Mouse (Mus musculus): ENCODE measurements at regions not wholly inside any gene's neighbourhood (a gene's known extent, or its start where the extent isn't known, plus 50 kb on each side); places are given as distances from the start of the nearest gene placed in this dataset.

GRCm38 (mm10) chr15:93189266-93189855, 85.6 kb downstream of the Gxylt1 start:
- Histone ChIP-seq H3K27ac (replicated peaks; ENCODE audit: low read depth, low read length) (no peak overlapping the region), H3K9ac (ENCODE audit: low read depth, low read length) (no peak overlapping the region), H3K4me2 (ENCODE audit: low read depth, low read length) (no peak overlapping the region), H3K9me3 (ENCODE audit: control insufficient read depth, low read length) (no peaks in the 10 kb centered on the region), H3K4me1 (ENCODE audit: control insufficient read depth, insufficient read depth, low read length) (no peaks in the 10 kb centered on the region), H3K4me3 (ENCODE audit: low read depth, low read length) (no peak overlapping the region), H3K36me3 (ENCODE audit: control insufficient read depth, insufficient read depth, low read length) (no peaks in the 10 kb centered on the region), H3K27me3 (replicated peaks; ENCODE audit: control insufficient read depth, insufficient read depth, low read length) (no peaks in the 10 kb centered on the region)
- WGBS = 88% methylated on average over 7 of the region's 7 CpGs
- DNase-seq (ENCODE audit: low spot score) (no peak), ATAC-seq (ENCODE audit: low read depth) (no peak)

DNA sequence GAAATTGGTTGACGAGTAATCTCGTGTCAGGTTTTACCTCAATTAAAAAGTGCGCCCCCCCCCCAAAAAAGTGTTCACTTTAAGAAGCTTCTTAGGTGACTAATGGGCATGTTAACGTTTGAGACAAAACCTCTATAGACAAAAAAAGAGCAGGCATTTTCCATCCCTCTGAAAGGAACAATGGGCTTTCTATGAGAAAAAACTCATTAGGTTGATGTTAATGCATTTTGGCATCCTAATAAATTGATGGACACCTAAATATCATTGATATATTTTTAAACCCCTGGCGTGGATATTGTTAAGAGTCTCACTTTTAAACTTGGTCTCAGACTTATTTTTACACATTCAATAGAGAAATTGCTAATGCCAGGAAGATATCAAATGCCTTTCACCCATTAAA, 98.8 kb downstream of the Gxylt1 start:
- Histone ChIP-seq H3K9ac (ENCODE audit: low read depth, low read length) (no peak overlapping the region), H3K4me1 (ENCODE audit: control insufficient read depth, insufficient read depth, low read length) (no peaks in the 10 kb centered on the region), H3K27me3 (replicated peaks; ENCODE audit: control insufficient read depth, insufficient read depth, low read length) (no peaks in the 10 kb centered on the region), H3K36me3 (ENCODE audit: control insufficient read depth, insufficient read depth, low read length) (no peaks in the 10 kb centered on the region), H3K27ac (replicated peaks; ENCODE audit: low read depth, low read length) (no peak overlapping the region), H3K9me3 (ENCODE audit: control insufficient read depth, low read length) (no peaks in the 10 kb centered on the region; the same call in 1 of the 2 replicates), H3K4me3 (ENCODE audit: low read depth, low read length) (no peak overlapping the region), H3K4me2 (ENCODE audit: low read depth, low read length) (no peak overlapping the region)
- WGBS = 77% methylated on average over 5 of the region's 5 CpGs
- no peak for DNase-seq (ENCODE audit: low spot score)
- ATAC-seq (ENCODE audit: low read depth) = no peak

- peaks cover 4% of the 10 kb centered on the region; the same call in 1 of the 2 replicates for H3K9me3 ChIP-seq (ENCODE audit: control insufficient read depth, low read length)
- H3K36me3 ChIP-seq (ENCODE audit: control insufficient read depth, insufficient read depth, low read length) = no peaks in the 10 kb centered on the region
- DNase-seq (ENCODE audit: low spot score) (no peak), ATAC-seq (ENCODE audit: low read depth) (no peak)
- H3K9ac ChIP-seq (ENCODE audit: low read depth, low read length) = no peak overlapping the region
- H3K4me2 ChIP-seq (ENCODE audit: low read depth, low read length) = no peak overlapping the region
- H3K27me3 ChIP-seq (replicated peaks; ENCODE audit: control insufficient read depth, insufficient read depth, low read length) = no peaks in the 10 kb centered on the region
- 69% methylated on average over 3 of the region's 3 CpGs for WGBS
- H3K27ac ChIP-seq (replicated peaks; ENCODE audit: low read depth, low read length) = no peak overlapping the region
- H3K4me3 ChIP-seq (ENCODE audit: low read depth, low read length) = no peak overlapping the region
- no peaks in the 10 kb centered on the region for H3K4me1 ChIP-seq (ENCODE audit: control insufficient read depth, insufficient read depth, low read length)
These were observed 106.2 kb downstream of the Gxylt1 start for GRCm38 (mm10) chr15:93168784-93169183.

GRCm38 (mm10) chr15:93167451-93167850, 107.5 kb downstream of the Gxylt1 start:
- Histone ChIP-seq H3K4me2 (ENCODE audit: low read depth, low read length) (no peak overlapping the region), H3K27me3 (replicated peaks; ENCODE audit: control insufficient read depth, insufficient read depth, low read length) (no peaks in the 10 kb centered on the region), H3K9me3 (ENCODE audit: control insufficient read depth, low read length) (peaks cover 4% of the 10 kb centered on the region; the same call in 1 of the 2 replicates), H3K36me3 (ENCODE audit: control insufficient read depth, insufficient read depth, low read length) (no peaks in the 10 kb centered on the region), H3K27ac (replicated peaks; ENCODE audit: low read depth, low read length) (no peak overlapping the region), H3K9ac (ENCODE audit: low read depth, low read length) (no peak overlapping the region), H3K4me3 (ENCODE audit: low read depth, low read length) (no peak overlapping the region), H3K4me1 (ENCODE audit: control insufficient read depth, insufficient read depth, low read length) (no peaks in the 10 kb centered on the region)
- DNase-seq (ENCODE audit: low spot score) (no peak), ATAC-seq (ENCODE audit: low read depth) (no peak)
- 90% methylated on average over 9 of the region's 9 CpGs for WGBS

- DNase-seq (ENCODE audit: low spot score) = peak; percentile 65
These were observed 112.8 kb downstream of the Gxylt1 start for GRCm38 (mm10) chr15:93161924-93162910.

GRCm38 (mm10) chr15:93161329-93161728, 113.7 kb downstream of the Gxylt1 start:
- WGBS = 59% methylated on average over 7 of the region's 7 CpGs

More at GRCm38 (mm10) chr15:93161924-93162910, 112.8 kb downstream of the Gxylt1 start:
- Histone ChIP-seq H3K36me3 (ENCODE audit: control insufficient read depth, insufficient read depth, low read length) (no peaks in the 10 kb centered on the region), H3K4me1 (ENCODE audit: control insufficient read depth, insufficient read depth, low read length) (no peaks in the 10 kb centered on the region), H3K27me3 (replicated peaks; ENCODE audit: control insufficient read depth, insufficient read depth, low read length) (no peaks in the 10 kb centered on the region), H3K4me2 (ENCODE audit: low read depth, low read length) (peak overlapping the region; percentile 3; the same call in 1 of the 2 replicates), H3K27ac (replicated peaks; ENCODE audit: low read depth, low read length) (peak overlapping the region; percentile 45), H3K9ac (ENCODE audit: low read depth, low read length) (no peak overlapping the region), H3K4me3 (ENCODE audit: low read depth, low read length) (no peak overlapping the region), H3K9me3 (ENCODE audit: control insufficient read depth, low read length) (peaks cover 2% of the 10 kb centered on the region; the same call in 1 of the 2 replicates)
- 63% methylated on average over 25 of the region's 25 CpGs for WGBS
- peak; percentile 47; the same call in 1 of the 2 replicates for ATAC-seq (ENCODE audit: low read depth)

DNA sequence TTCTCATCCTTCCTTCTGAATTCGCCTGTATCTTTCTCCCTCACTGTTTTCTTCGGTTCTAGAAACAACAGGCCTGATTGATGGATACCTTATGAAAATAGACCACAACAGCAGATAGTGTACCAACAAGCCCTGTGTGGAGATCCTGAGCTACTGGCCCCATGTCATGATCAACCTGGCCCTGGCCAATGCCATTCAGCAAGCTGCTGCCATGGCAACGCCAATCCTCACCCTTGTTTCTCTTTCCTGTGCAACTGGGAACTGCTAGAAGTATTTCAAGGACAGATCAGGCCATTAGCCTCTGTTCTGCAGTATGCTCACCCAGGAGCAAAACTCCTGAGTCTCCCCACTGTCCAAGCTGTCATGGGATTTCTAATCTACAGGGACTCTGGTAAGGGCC, 119.2 kb downstream of the Gxylt1 start:
- Histone ChIP-seq H3K4me3 (ENCODE audit: low read depth, low read length) (no peak overlapping the region), H3K4me2 (ENCODE audit: low read depth, low read length) (no peak overlapping the region), H3K36me3 (ENCODE audit: control insufficient read depth, insufficient read depth, low read length) (no peaks in the 10 kb centered on the region), H3K27me3 (replicated peaks; ENCODE audit: control insufficient read depth, insufficient read depth, low read length) (no peaks in the 10 kb centered on the region), H3K9ac (ENCODE audit: low read depth, low read length) (no peak overlapping the region), H3K9me3 (ENCODE audit: control insufficient read depth, low read length) (no peaks in the 10 kb centered on the region), H3K27ac (replicated peaks; ENCODE audit: low read depth, low read length) (no peak overlapping the region), H3K4me1 (ENCODE audit: control insufficient read depth, insufficient read depth, low read length) (no peaks in the 10 kb centered on the region)
- 81% methylated on average over 3 of the region's 3 CpGs for WGBS
- DNase-seq (ENCODE audit: low spot score) = no peak
- no peak for ATAC-seq (ENCODE audit: low read depth)

More at GRCm38 (mm10) chr15:93161329-93161728, 113.7 kb downstream of the Gxylt1 start:
- Histone ChIP-seq H3K27me3 (replicated peaks; ENCODE audit: control insufficient read depth, insufficient read depth, low read length) (no peaks in the 10 kb centered on the region), H3K9ac (ENCODE audit: low read depth, low read length) (no peak overlapping the region), H3K27ac (replicated peaks; ENCODE audit: low read depth, low read length) (no peak overlapping the region), H3K4me1 (ENCODE audit: control insufficient read depth, insufficient read depth, low read length) (no peaks in the 10 kb centered on the region), H3K4me2 (ENCODE audit: low read depth, low read length) (no peak overlapping the region), H3K4me3 (ENCODE audit: low read depth, low read length) (no peak overlapping the region), H3K36me3 (ENCODE audit: control insufficient read depth, insufficient read depth, low read length) (no peaks in the 10 kb centered on the region), H3K9me3 (ENCODE audit: control insufficient read depth, low read length) (no peaks in the 10 kb centered on the region)
- ATAC-seq (ENCODE audit: low read depth) (no peak), DNase-seq (ENCODE audit: low spot score) (peak; percentile 75)

GRCm38 (mm10) chr15:93154022-93154421, 121.0 kb downstream of the Gxylt1 start:
- Histone ChIP-seq H3K4me3 (ENCODE audit: low read depth, low read length) (no peak overlapping the region), H3K4me1 (ENCODE audit: control insufficient read depth, insufficient read depth, low read length) (no peaks in the 10 kb centered on the region), H3K36me3 (ENCODE audit: control insufficient read depth, insufficient read depth, low read length) (no peaks in the 10 kb centered on the region), H3K27me3 (replicated peaks; ENCODE audit: control insufficient read depth, insufficient read depth, low read length) (no peaks in the 10 kb centered on the region), H3K27ac (replicated peaks; ENCODE audit: low read depth, low read length) (no peak overlapping the region), H3K9me3 (ENCODE audit: control insufficient read depth, low read length) (no peaks in the 10 kb centered on the region), H3K4me2 (ENCODE audit: low read depth, low read length) (no peak overlapping the region), H3K9ac (ENCODE audit: low read depth, low read length) (no peak overlapping the region)
- WGBS = 58% methylated on average over 4 of the region's 4 CpGs
- DNase-seq (ENCODE audit: low spot score) (no peak), ATAC-seq (ENCODE audit: low read depth) (no peak)

Data from embryonic facial prominence, embryonic 14.5 days (tissue).